Comparison of ENCODE assay signal across 13 mouse cellular contexts in the genomic region with DNA sequence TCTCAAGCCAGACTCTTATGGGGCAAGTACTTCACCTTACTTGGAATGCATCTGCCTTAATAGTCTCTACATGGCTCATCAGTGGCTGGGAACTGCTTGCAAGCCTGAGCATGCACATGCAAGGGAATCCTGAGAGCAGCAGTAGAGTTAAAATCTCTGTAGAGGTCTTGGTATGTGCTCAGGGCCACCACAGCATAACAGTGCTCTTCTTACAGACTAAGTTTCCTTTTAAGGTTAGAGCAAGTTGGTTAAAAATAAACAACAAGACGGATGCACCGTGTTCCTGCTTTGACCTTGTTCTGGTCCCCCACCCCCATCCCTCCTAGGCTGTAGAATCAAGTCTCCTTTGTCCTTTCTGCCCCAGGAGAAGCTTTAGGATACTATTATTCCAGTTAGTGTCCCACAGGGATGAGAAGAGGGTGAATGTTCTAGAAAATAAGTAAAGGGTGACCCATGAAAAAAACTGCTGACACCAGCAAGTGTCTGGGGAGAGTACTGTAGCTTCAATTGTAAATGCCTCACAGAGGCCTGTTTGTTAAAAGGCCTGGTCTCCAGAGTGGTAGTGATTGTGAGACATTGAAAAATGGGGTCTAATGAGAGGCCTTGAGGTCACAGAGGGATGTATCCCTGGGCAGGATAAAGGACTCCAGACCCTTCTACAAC. TPM values are rescaled to one million over a fixed set of nuclear protein-coding genes. Genes with fewer than 3 reads are reported as not detected.
A peak's percentile ranks its signal among the peaks of the same experiment; 100 is the strongest.
DNase-seq lines count a peak whose midpoint lies in the region; ATAC-seq and TF ChIP-seq lines count a peak whose summit lies in the region.
"Had no signal": no experiment of that assay in that cellular context is flagged by ENCODE, and none has a peak within 500 bp of the region (broad histone marks: within the 10 kb centered on the region; RNA-seq: fewer than 3 reads in every experiment).

No protein-coding gene starts in this region.

- 30% methylated on average over 2 of the region's 2 CpGs for WGBS in heart, embryonic 10.5 days
- 15% methylated on average over 2 of the region's 2 CpGs for WGBS in thymus, adult 2 months
- 18% methylated on average over 2 of the region's 2 CpGs for WGBS in intestine, embryonic 15.5 days
- WGBS in liver, embryonic 11.5 days: 31% methylated on average over 2 of the region's 2 CpGs

- H3K27me3 ChIP-seq in heart, embryonic 10.5 days (ENCODE audit: insufficient read depth, poor library complexity, severe bottlenecking): no peaks in the 10 kb centered on the region
- H3K27me3 ChIP-seq in thymus, adult 2 months (ENCODE audit: control insufficient read depth, insufficient read depth, low read length): no peaks in the 10 kb centered on the region
- no peaks in the 10 kb centered on the region for H3K27me3 ChIP-seq in intestine, embryonic 15.5 days (replicated peaks)
- H3K27me3 ChIP-seq in liver, embryonic 11.5 days (replicated peaks; ENCODE audit: control insufficient read depth, insufficient read depth, low read length): no peaks in the 10 kb centered on the region
- H3K27me3 ChIP-seq: liver, embryonic 13.5 days; neural tube, embryonic 15.5 days had no signal

- no peak for DNase-seq in heart, embryonic 10.5 days (ENCODE audit: low spot score)
- DNase-seq in heart, postnatal 14 days: no peak
- no peak for DNase-seq in thymus, adult 2 months
- DNase-seq in thymus, postnatal 4 days: no peak
- peak; percentile 8 for DNase-seq in thymus, postnatal 25 days
- no peak for DNase-seq in cerebellum, postnatal 36 days
- no peak for DNase-seq in liver, embryonic 11.5 days (ENCODE audit: low spot score)
- DNase-seq: cerebellum, adult 11 months; liver, embryonic 13.5 days; spleen, adult 18-20 months had no signal

- H3K4me3 ChIP-seq in heart, embryonic 10.5 days: no peak overlapping the region
- H3K4me3 ChIP-seq in thymus, adult 2 months (ENCODE audit: control insufficient read depth, insufficient read depth, low read length): no peak overlapping the region
- H3K4me3 ChIP-seq in intestine, embryonic 15.5 days (replicated peaks): no peak overlapping the region
- H3K4me3 ChIP-seq in liver, embryonic 11.5 days (ENCODE audit: low read depth, low read length): no peak overlapping the region
- H3K4me3 ChIP-seq: erythroblast, embryonic 14.5 days; liver, embryonic 13.5 days; neural tube, embryonic 15.5 days had no signal

- no peak for TF ChIP-seq CTCF in thymus, adult 2 months (IDR thresholded peaks at IDR 0.05; ENCODE audit: borderline replicate concordance, control insufficient read depth, extremely low read depth, insufficient read depth, low read length, poor library complexity)

- H3K36me3 ChIP-seq in heart, embryonic 10.5 days: no peaks in the 10 kb centered on the region
- no peaks in the 10 kb centered on the region for H3K36me3 ChIP-seq in thymus, adult 2 months (ENCODE audit: control insufficient read depth, insufficient read depth, low read length)
- no peaks in the 10 kb centered on the region for H3K36me3 ChIP-seq in intestine, embryonic 15.5 days
- no peaks in the 10 kb centered on the region for H3K36me3 ChIP-seq in liver, embryonic 11.5 days (ENCODE audit: control insufficient read depth, insufficient read depth, low read length)
- H3K36me3 ChIP-seq: liver, embryonic 13.5 days; neural tube, embryonic 15.5 days had no signal

- H3K9me3 ChIP-seq in heart, embryonic 10.5 days: no peaks in the 10 kb centered on the region
- no peaks in the 10 kb centered on the region for H3K9me3 ChIP-seq in intestine, embryonic 15.5 days
- H3K9me3 ChIP-seq in liver, embryonic 11.5 days (ENCODE audit: control insufficient read depth, low read length): no peaks in the 10 kb centered on the region
- H3K9me3 ChIP-seq: liver, embryonic 13.5 days; neural tube, embryonic 15.5 days had no signal

- no peak overlapping the region for H3K4me2 ChIP-seq in intestine, embryonic 15.5 days (replicated peaks)
- no peak overlapping the region for H3K4me2 ChIP-seq in liver, embryonic 11.5 days
- H3K4me2 ChIP-seq: liver, embryonic 13.5 days; neural tube, embryonic 15.5 days had no signal

- peak overlapping the region; percentile 86 for H3K27ac ChIP-seq in heart, embryonic 10.5 days
- peak overlapping the region; percentile 65; the same call in 1 of the 2 replicates for H3K27ac ChIP-seq in thymus, adult 2 months (ENCODE audit: control insufficient read depth, insufficient read depth, low read length)
- 0 out of 2 replicates have a peak overlapping the region, but pooled peaks have one; percentile 7 for H3K27ac ChIP-seq in intestine, embryonic 15.5 days
- no peak overlapping the region for H3K27ac ChIP-seq in liver, embryonic 11.5 days (ENCODE audit: low read depth, low read length)
- H3K27ac ChIP-seq: liver, embryonic 13.5 days; neural tube, embryonic 15.5 days had no signal

- intact Hi-C loops in heart, postnatal 14 days (cut with DNase I): no loop called here

- H3K9ac ChIP-seq in intestine, embryonic 15.5 days: no peak overlapping the region
- H3K9ac ChIP-seq in liver, embryonic 11.5 days (ENCODE audit: low read depth, low read length): no peak overlapping the region
- H3K9ac ChIP-seq: liver, embryonic 13.5 days; neural tube, embryonic 15.5 days had no signal

- peaks cover 12% of the 10 kb centered on the region for H3K4me1 ChIP-seq in heart, embryonic 10.5 days
- H3K4me1 ChIP-seq in thymus, adult 2 months (replicated peaks; ENCODE audit: control insufficient read depth, insufficient read depth, low read length): no peaks in the 10 kb centered on the region
- H3K4me1 ChIP-seq in intestine, embryonic 15.5 days (replicated peaks): no peaks in the 10 kb centered on the region
- 0 out of 2 replicates have a peak, but pooled peaks cover 3% of the 10 kb centered on the region for H3K4me1 ChIP-seq in liver, embryonic 11.5 days (replicated peaks; ENCODE audit: control insufficient read depth, insufficient read depth, low read length)
- H3K4me1 ChIP-seq: neural tube, embryonic 15.5 days had no signal

- TF ChIP-seq POLR2A in thymus, adult 2 months (IDR thresholded peaks at IDR 0.05; ENCODE audit: control insufficient read depth, extremely low read depth, insufficient read depth, low read length, poor library complexity): no peak

- ATAC-seq in intestine, embryonic 15.5 days: peak; percentile 51
- ATAC-seq in liver, embryonic 11.5 days (replicated peaks; ENCODE audit: low FRiP score): no peak

RNA-seq across cellular contexts. Expression of a gene that starts 31.4 kb away (rescaled TPM):
- polyA plus RNA-seq in heart, embryonic 10.5 days (2016; fragmentation: Nextera tagmentation; extraction: Ambion mirVana): 23.4 and 26.1 TPM in 2 replicates
- total RNA-seq in heart, postnatal 14 days (2021): 10 to 100 TPM; 15.8 to 18.7 TPM
- 5.2 and 6.0 TPM in 2 replicates for polyA plus RNA-seq in thymus, adult 2 months (2012; rRNA removed)
- 14.0 and 21.9 TPM in 2 replicates for polyA plus RNA-seq in intestine, embryonic 15.5 days (2015; fragmentation: Nextera tagmentation; extraction: Ambion mirVana)
- 16.7 and 22.3 TPM in 2 replicates for polyA plus RNA-seq in liver, embryonic 11.5 days (2014; fragmentation: Nextera tagmentation; extraction: Ambion mirVana)
